ENCODE assay signal across 9 mouse cellular contexts in genomic region chr10:9813926-9814325, GRCm38 (mm10).
DNase-seq lines count a peak whose midpoint lies in the region; ATAC-seq lines count a peak whose summit lies in the region.
"Had no signal": no experiment of that assay in that cellular context is flagged by ENCODE, and none has a peak within 500 bp of the region (broad histone marks: within the 10 kb centered on the region; RNA-seq: fewer than 3 reads in every experiment).

No protein-coding gene starts in this region.

- H3K36me3 ChIP-seq in kidney, embryonic 15.5 days: 0 out of 2 replicates have a peak, but pooled peaks cover 3% of the 10 kb centered on the region
- H3K36me3 ChIP-seq: embryonic facial prominence, embryonic 12.5 days had no signal

- H3K4me3 ChIP-seq in kidney, embryonic 15.5 days (replicated peaks): no peak overlapping the region
- H3K4me3 ChIP-seq: embryonic facial prominence, embryonic 12.5 days had no signal

- WGBS in kidney, embryonic 15.5 days: 84% methylated on average over 4 of the region's 4 CpGs

- no peak overlapping the region for H3K9ac ChIP-seq in kidney, embryonic 15.5 days
- H3K9ac ChIP-seq: embryonic facial prominence, embryonic 12.5 days had no signal

- H3K9me3 ChIP-seq in kidney, embryonic 15.5 days (replicated peaks): no peaks in the 10 kb centered on the region
- H3K9me3 ChIP-seq: embryonic facial prominence, embryonic 12.5 days had no signal

- ATAC-seq in frontal cortex, adult (ENCODE audit: low TSS enrichment): peak; percentile 92
- no peak for ATAC-seq in kidney, embryonic 15.5 days (replicated peaks; ENCODE audit: low FRiP score)

- no peaks in the 10 kb centered on the region for H3K27me3 ChIP-seq in kidney, embryonic 15.5 days
- H3K27me3 ChIP-seq: embryonic facial prominence, embryonic 12.5 days had no signal

- H3K4me2 ChIP-seq in kidney, embryonic 15.5 days: no peak overlapping the region
- H3K4me2 ChIP-seq: embryonic facial prominence, embryonic 12.5 days had no signal

- H3K4me1 ChIP-seq in kidney, embryonic 15.5 days: no peaks in the 10 kb centered on the region
- H3K4me1 ChIP-seq: embryonic facial prominence, embryonic 12.5 days had no signal

- no peak overlapping the region for H3K27ac ChIP-seq in kidney, embryonic 15.5 days
- H3K27ac ChIP-seq: embryonic facial prominence, embryonic 12.5 days had no signal

- DNase-seq in frontal cortex, postnatal 14 days (ENCODE audit: low spot score in 2 of 2): no peak
- peak; percentile 49 for DNase-seq in 3T3-L1 (ENCODE audit: low read depth, low spot score)
- peak; percentile 74 for DNase-seq in cerebellum, adult 9-10 months
- peak; percentile 53 for DNase-seq in layer of hippocampus, adult 9-10 months (ENCODE audit: low spot score)
- DNase-seq in thymus, postnatal 0 days (ENCODE audit: low spot score): no peak
- no peak for DNase-seq in urinary bladder, postnatal 10 days (ENCODE audit: low spot score)

Comparison
In these comparisons a context has a peak if more than half of its experiments do, and no peak if none do; other contexts are left out.
1. DNase-seq: peak in 3T3-L1 (single experiment), cerebellum, adult 9-10 months (single experiment) and layer of hippocampus, adult 9-10 months (single experiment); none in frontal cortex, postnatal 14 days (0 of 2), thymus, postnatal 0 days (single experiment) and urinary bladder, postnatal 10 days (single experiment).